Comparison of ENCODE assay signal across 9 mouse cellular contexts in the genomic region with DNA sequence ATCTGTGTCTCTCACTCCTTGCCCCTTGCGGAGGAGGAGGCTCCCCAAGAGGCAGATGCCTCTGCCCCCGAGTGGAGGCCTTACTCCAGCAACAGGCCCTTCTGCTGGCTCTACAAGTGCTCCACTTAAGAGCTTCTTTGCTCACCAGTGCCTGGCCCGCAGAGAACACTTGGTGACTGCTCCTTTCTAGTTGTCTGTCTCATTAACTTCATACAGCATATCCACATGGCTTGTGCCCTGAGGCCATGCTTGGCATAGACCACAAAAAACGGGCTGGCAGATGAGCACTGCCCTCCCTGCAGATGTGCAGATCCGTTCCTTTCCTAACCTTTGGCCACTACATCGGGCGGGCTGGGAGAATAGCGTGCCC. TPM values are rescaled to one million over a fixed set of nuclear protein-coding genes. Genes with fewer than 3 reads are reported as not detected.
DNase-seq lines count a peak whose midpoint lies in the region; ATAC-seq lines count a peak whose summit lies in the region.
"Had no signal": no experiment of that assay in that cellular context is flagged by ENCODE, and none has a peak within 500 bp of the region (broad histone marks: within the 10 kb centered on the region; RNA-seq: fewer than 3 reads in every experiment).

No protein-coding gene starts in this region.

- H3K27ac ChIP-seq in lung, embryonic 15.5 days: no peak overlapping the region
- H3K27ac ChIP-seq in forebrain, embryonic 13.5 days: no peak overlapping the region
- H3K27ac ChIP-seq in limb, embryonic 11.5 days (replicated peaks; ENCODE audit: low read depth, low read length): no peak overlapping the region
- H3K27ac ChIP-seq in stomach, embryonic 15.5 days: no peak overlapping the region

- 53% methylated on average over 7 of the region's 8 CpGs for WGBS in lung, embryonic 15.5 days
- 56% methylated on average over 8 of the region's 8 CpGs for WGBS in forebrain, embryonic 13.5 days
- 64% methylated on average over 8 of the region's 8 CpGs for WGBS in limb, embryonic 11.5 days
- WGBS in stomach, embryonic 15.5 days: 60% methylated on average over 8 of the region's 8 CpGs

- H3K9me3 ChIP-seq in lung, embryonic 15.5 days: no peaks in the 10 kb centered on the region
- no peaks in the 10 kb centered on the region for H3K9me3 ChIP-seq in forebrain, embryonic 13.5 days (replicated peaks)
- no peaks in the 10 kb centered on the region for H3K9me3 ChIP-seq in limb, embryonic 11.5 days (ENCODE audit: control insufficient read depth, low read length)
- H3K9me3 ChIP-seq in stomach, embryonic 15.5 days: no peaks in the 10 kb centered on the region

- peak overlapping the region; percentile 85 for H3K4me2 ChIP-seq in lung, embryonic 15.5 days
- H3K4me2 ChIP-seq in forebrain, embryonic 13.5 days: peak overlapping the region; percentile 65
- peak overlapping the region; percentile 71; the same call in 1 of the 2 replicates for H3K4me2 ChIP-seq in limb, embryonic 11.5 days (ENCODE audit: low read depth, severe bottlenecking)
- peak overlapping the region; percentile 72 for H3K4me2 ChIP-seq in stomach, embryonic 15.5 days

- no peaks in the 10 kb centered on the region for H3K4me1 ChIP-seq in lung, embryonic 15.5 days
- H3K4me1 ChIP-seq in forebrain, embryonic 13.5 days: no peaks in the 10 kb centered on the region
- H3K4me1 ChIP-seq in limb, embryonic 11.5 days (ENCODE audit: control insufficient read depth, insufficient read depth, low read length): no peaks in the 10 kb centered on the region
- H3K4me1 ChIP-seq in stomach, embryonic 15.5 days: no peaks in the 10 kb centered on the region

- peak overlapping the region; percentile 52 for H3K4me3 ChIP-seq in lung, embryonic 15.5 days
- H3K4me3 ChIP-seq in forebrain, embryonic 13.5 days: peak overlapping the region; percentile 55
- peak overlapping the region; percentile 49 for H3K4me3 ChIP-seq in limb, embryonic 11.5 days (ENCODE audit: low read depth, low read length)
- H3K4me3 ChIP-seq in stomach, embryonic 15.5 days (replicated peaks): peak overlapping the region; percentile 52

- no peaks in the 10 kb centered on the region for H3K36me3 ChIP-seq in lung, embryonic 15.5 days
- H3K36me3 ChIP-seq in forebrain, embryonic 13.5 days (ENCODE audit: poor library complexity, severe bottlenecking): no peaks in the 10 kb centered on the region
- H3K36me3 ChIP-seq in limb, embryonic 11.5 days (ENCODE audit: control insufficient read depth, insufficient read depth, low read length): no peaks in the 10 kb centered on the region
- no peaks in the 10 kb centered on the region for H3K36me3 ChIP-seq in stomach, embryonic 15.5 days

- no peak overlapping the region for H3K9ac ChIP-seq in lung, embryonic 15.5 days
- H3K9ac ChIP-seq in forebrain, embryonic 13.5 days: no peak overlapping the region
- no peak overlapping the region for H3K9ac ChIP-seq in limb, embryonic 11.5 days (ENCODE audit: low read length)
- no peak overlapping the region for H3K9ac ChIP-seq in stomach, embryonic 15.5 days

- H3K27me3 ChIP-seq in lung, embryonic 15.5 days: peaks cover 22% of the 10 kb centered on the region; the same call in 1 of the 2 replicates
- H3K27me3 ChIP-seq in forebrain, embryonic 13.5 days: peaks cover 11% of the 10 kb centered on the region; the same call in 1 of the 2 replicates
- peaks cover 16% of the 10 kb centered on the region for H3K27me3 ChIP-seq in limb, embryonic 11.5 days (ENCODE audit: control insufficient read depth, insufficient read depth, low read length)
- peaks cover 12% of the 10 kb centered on the region; the same call in 1 of the 2 replicates for H3K27me3 ChIP-seq in stomach, embryonic 15.5 days (replicated peaks)

- ATAC-seq in lung, embryonic 15.5 days (ENCODE audit: borderline replicate concordance, extremely low read depth, low FRiP score, low TSS enrichment): no peak; the same call in 1 of the 2 replicates
- ATAC-seq in forebrain, embryonic 13.5 days: peak; percentile 52; the same call in 1 of the 2 replicates
- ATAC-seq in limb, embryonic 11.5 days (ENCODE audit: insufficient number of reproducible peaks, low FRiP score, low TSS enrichment, low read depth): no peak
- no peak for ATAC-seq in stomach, embryonic 15.5 days (ENCODE audit: insufficient read depth, low FRiP score, low read depth)

- DNase-seq in lung, adult 18-20 months: no peak
- DNase-seq in limb, embryonic 11.5 days (ENCODE audit: low spot score): no peak
- no peak for DNase-seq in layer of hippocampus, postnatal 14 days (ENCODE audit: low spot score in 2 of 2)
- no peak for DNase-seq in adrenal gland, adult 18-20 months (ENCODE audit: low spot score in 2 of 2)

RNA-seq across cellular contexts. Expression of gene 1700018G05Rik, which starts 6.2 kb away (rescaled TPM):
- polyA plus RNA-seq in lung, embryonic 15.5 days (2015; fragmentation: Nextera tagmentation; extraction: Ambion mirVana): not detected in 2 replicates
- polyA plus RNA-seq in forebrain, embryonic 13.5 days (2015; fragmentation: Nextera tagmentation; extraction: Ambion mirVana): not detected in 2 replicates
- not detected in 2 replicates for polyA plus RNA-seq in limb, embryonic 11.5 days (2014; fragmentation: Nextera tagmentation; extraction: Ambion mirVana)
- polyA plus RNA-seq in stomach, embryonic 15.5 days (2015; fragmentation: Nextera tagmentation; extraction: Ambion mirVana): not detected in 2 replicates
- not detected for total RNA-seq in layer of hippocampus, postnatal 14 days (2021)
- total RNA-seq in adrenal gland, adult 18-20 months (2021): 1 to 10 TPM in 1 of 2 experiments, not detected in 1; 9.2 TPM
- polyA plus RNA-seq: large intestine, adult 2 months; Patski had no signal

RNA-seq across cellular contexts. Expression of gene 1700011M02Rik, which starts 25.7 kb away (rescaled TPM):
- polyA plus RNA-seq in lung, embryonic 15.5 days (2015; fragmentation: Nextera tagmentation; extraction: Ambion mirVana): not detected in 2 replicates
- polyA plus RNA-seq in forebrain, embryonic 13.5 days (2015; fragmentation: Nextera tagmentation; extraction: Ambion mirVana): not detected in 2 replicates
- not detected in 2 replicates for polyA plus RNA-seq in limb, embryonic 11.5 days (2014; fragmentation: Nextera tagmentation; extraction: Ambion mirVana)
- polyA plus RNA-seq in stomach, embryonic 15.5 days (2015; fragmentation: Nextera tagmentation; extraction: Ambion mirVana): not detected in 2 replicates
- total RNA-seq in layer of hippocampus, postnatal 14 days (2021): not detected
- not detected for total RNA-seq in adrenal gland, adult 18-20 months (2021)
- polyA plus RNA-seq: large intestine, adult 2 months; Patski had no signal

RNA-seq across cellular contexts. Expression of gene Dmrtc1a, which starts 25.9 kb away (rescaled TPM):
- 0.56 and 0.77 TPM in 2 replicates for polyA plus RNA-seq in lung, embryonic 15.5 days (2015; fragmentation: Nextera tagmentation; extraction: Ambion mirVana)
- 0.86 and 0.90 TPM in 2 replicates for polyA plus RNA-seq in forebrain, embryonic 13.5 days (2015; fragmentation: Nextera tagmentation; extraction: Ambion mirVana)
- polyA plus RNA-seq in limb, embryonic 11.5 days (2014; fragmentation: Nextera tagmentation; extraction: Ambion mirVana): 0.60 TPM in 1 of 2 replicates, not detected in the other
- 1.3 and 1.5 TPM in 2 replicates for polyA plus RNA-seq in stomach, embryonic 15.5 days (2015; fragmentation: Nextera tagmentation; extraction: Ambion mirVana)
- total RNA-seq in layer of hippocampus, postnatal 14 days (2021): 1 to 10 TPM; 2.2 to 2.3 TPM
- 1 to 10 TPM in 1 of 2 experiments, under 1 TPM in 1; 0.50 to 4.5 TPM for total RNA-seq in adrenal gland, adult 18-20 months (2021)
- polyA plus RNA-seq: large intestine, adult 2 months had no signal
